Mouse (Mus musculus): ENCODE results near the gene Nptxr. TPM values are rescaled to one million over a fixed set of nuclear protein-coding genes. Genes with fewer than 3 reads are reported as not detected.
A peak's percentile ranks its signal among the peaks of the same experiment; 100 is the strongest.

Nptxr gene
- polyA plus RNA-seq, 1 experiment from 2014 or later = 13.1 TPM

DNA sequence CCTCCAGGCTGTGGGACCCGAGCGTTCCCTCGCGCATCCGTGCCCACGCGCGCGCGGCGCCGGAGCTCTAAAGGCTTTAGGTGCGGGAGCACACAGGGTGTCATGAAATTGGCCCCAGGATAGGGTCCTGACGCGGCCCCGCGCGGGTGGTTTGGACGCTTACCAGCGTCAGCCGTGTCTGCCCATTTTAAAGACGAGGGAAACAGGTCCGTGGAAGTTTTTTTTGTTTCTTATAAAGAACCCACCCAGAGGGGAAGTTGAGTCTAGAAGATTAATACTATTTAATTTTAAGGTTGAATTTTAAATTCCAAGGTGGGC is 61.9 kb downstream of the Nptxr start:
- Histone ChIP-seq H3K27me3 (no peaks in the 10 kb centered on the region), H3K27ac (peak overlapping the region; percentile 77; the same call in 1 of the 2 replicates), H3K4me1 (peaks cover 27% of the 10 kb centered on the region), H3K36me3 (peaks cover 19% of the 10 kb centered on the region), H3K9me3 (replicated peaks) (no peaks in the 10 kb centered on the region), H3K4me3 (peak overlapping the region; percentile 92), H3K9ac (peak overlapping the region; percentile 96), H3K4me2 (replicated peaks) (peak overlapping the region; percentile 63)
- under 1% methylated on average over 23 of the region's 23 CpGs for WGBS
- no peak for ATAC-seq (ENCODE audit: low FRiP score)

DNA sequence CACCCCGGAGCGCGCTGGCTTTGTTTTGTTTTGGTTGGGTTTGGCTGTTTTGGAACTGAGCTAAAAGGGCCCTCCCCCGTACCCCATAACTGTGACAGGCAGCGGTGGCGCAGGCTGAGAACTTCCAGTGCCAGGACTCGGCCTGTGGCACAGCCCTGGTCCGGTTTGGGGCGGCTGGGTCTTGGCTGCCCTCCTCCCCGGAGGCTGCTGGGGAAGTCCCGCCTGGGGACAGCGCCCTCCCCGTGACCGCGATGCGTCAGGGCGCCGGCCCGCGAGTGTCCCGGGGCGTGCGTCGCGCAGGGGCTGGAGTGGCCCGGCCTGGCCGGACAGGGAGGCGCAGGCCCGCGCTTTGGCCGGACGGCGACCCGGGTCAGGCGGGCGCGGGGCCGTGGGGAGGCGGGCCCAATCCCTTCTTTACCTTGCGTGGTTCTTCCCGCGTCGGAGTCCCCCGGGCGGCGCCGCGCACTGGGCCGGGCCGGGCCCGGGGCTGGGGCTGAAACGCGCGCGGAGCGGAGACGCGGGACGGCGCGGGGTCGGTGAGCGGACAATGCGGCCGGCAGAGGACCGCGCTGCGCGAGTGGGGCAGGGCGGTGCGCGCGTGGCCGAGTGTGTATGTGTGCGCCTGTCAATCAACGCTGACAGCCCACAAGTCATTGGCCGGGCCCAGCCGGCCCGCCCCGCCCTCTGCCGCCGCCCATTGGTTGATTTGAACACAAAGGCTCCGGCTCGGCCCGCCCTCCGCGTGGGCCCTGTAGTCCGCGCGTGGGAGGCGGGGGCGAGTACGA is 62.5 kb downstream of the Nptxr start, which contains the start of gene Sun2:
TSS of gene Sun2 (minus strand) at position 616 of the 785 bp plus-strand sequence.
- ATAC-seq (ENCODE audit: low FRiP score) = peak; percentile 92
- Histone ChIP-seq H3K9ac (peak within 1 kb of the TSS; percentile 96), H3K27ac (peak within 1 kb of the TSS; percentile 77), H3K27me3 (no peaks in the 10 kb centered on the region), H3K4me1 (peaks cover 27% of the 10 kb centered on the region), H3K9me3 (replicated peaks) (no peaks in the 10 kb centered on the region), H3K36me3 (peaks cover 25% of the 10 kb centered on the region), H3K4me2 (replicated peaks) (peak within 1 kb of the TSS; percentile 63), H3K4me3 (peak within 1 kb of the TSS; percentile 92)
- under 1% methylated on average over 92 of the region's 93 CpGs for WGBS

DNA sequence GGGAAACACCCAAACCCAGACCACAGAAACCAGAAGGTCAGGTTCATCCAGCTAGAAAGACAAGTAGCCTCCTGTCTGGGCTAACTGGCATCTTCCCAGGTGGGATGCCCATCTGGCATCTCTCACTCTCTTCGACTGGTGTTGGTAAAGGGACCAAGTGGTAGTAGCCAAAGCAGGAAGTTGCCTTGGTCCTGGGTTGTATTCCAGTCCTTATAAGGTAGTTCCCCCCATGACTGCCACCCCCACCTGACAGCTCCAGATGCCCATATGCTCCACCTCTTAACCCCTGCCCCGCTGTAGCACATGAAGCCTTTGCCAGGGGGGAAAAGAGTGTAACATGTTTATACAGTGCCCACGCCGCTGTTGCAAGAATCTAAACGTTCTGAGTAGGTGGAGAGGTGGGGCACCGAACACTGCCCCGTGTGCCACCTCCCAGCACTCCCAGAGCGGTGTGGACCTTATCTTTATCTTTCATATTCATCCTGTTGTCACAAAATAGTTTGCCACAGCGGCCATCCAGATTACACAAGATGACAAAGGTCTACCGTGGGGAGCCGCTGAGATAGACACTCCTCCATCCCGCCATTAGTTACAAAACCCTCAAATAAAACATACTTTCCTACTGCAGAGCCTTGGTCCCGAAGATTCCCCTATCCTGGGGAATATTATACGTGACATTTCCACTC is 63.2 kb downstream of the Nptxr start:
- 38% methylated on average over 14 of the region's 14 CpGs for WGBS
- peak overlapping the region; percentile 63 for H3K4me2 ChIP-seq (replicated peaks)
- H3K4me1 ChIP-seq = peaks cover 27% of the 10 kb centered on the region
- no peaks in the 10 kb centered on the region for H3K9me3 ChIP-seq (replicated peaks)
- peak overlapping the region; percentile 96 for H3K9ac ChIP-seq
- no peaks in the 10 kb centered on the region for H3K27me3 ChIP-seq
- ATAC-seq (ENCODE audit: low FRiP score) = no peak
- peaks cover 33% of the 10 kb centered on the region for H3K36me3 ChIP-seq
- no peak overlapping the region for H3K27ac ChIP-seq
- peak overlapping the region; percentile 92 for H3K4me3 ChIP-seq

DNA sequence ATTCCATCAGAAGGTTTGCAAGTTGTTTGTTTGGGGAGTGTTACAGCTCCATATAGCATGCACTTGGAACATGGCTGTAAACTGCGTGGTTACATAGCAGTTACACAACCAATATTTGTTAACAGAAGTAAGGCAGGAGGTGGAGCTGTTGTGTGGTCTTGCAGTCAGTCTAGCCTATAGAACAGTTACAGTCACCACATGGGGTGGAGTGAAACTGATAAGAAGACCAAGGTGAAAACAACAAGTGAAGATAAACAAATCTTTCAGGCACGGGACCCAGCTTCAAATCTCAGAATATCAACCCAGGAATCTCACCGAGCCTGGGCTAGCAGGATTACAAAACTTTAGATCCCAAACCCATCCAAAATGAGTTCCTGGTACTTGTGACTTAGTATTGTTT is 63.8 kb downstream of the Nptxr start:
- no peak for ATAC-seq (ENCODE audit: low FRiP score)
- peak overlapping the region; percentile 92 for H3K4me3 ChIP-seq
- no peaks in the 10 kb centered on the region for H3K27me3 ChIP-seq
- peak overlapping the region; percentile 63 for H3K4me2 ChIP-seq (replicated peaks)
- peaks cover 27% of the 10 kb centered on the region for H3K4me1 ChIP-seq
- no peaks in the 10 kb centered on the region for H3K9me3 ChIP-seq (replicated peaks)
- peak overlapping the region; percentile 96; the same call in 1 of the 2 replicates for H3K9ac ChIP-seq
- peaks cover 37% of the 10 kb centered on the region for H3K36me3 ChIP-seq
- 81% methylated on average over 3 of the region's 3 CpGs for WGBS
- H3K27ac ChIP-seq = no peak overlapping the region

Other genes starting within 250 kb of the Nptxr start
- gene Dmc1, start 199.7 kb downstream of the Nptxr start, polyA plus RNA-seq (2016; fragmentation: Nextera tagmentation; extraction: Ambion mirVana) = 2.0 and 2.2 TPM in 2 replicates
- gene Fam227a, start 145.8 kb downstream of the Nptxr start, polyA plus RNA-seq (2016; fragmentation: Nextera tagmentation; extraction: Ambion mirVana) = 5.5 and 5.9 TPM in 2 replicates
- 63.7 and 69.0 TPM in 2 replicates for gene Cby1, start 145.6 kb downstream of the Nptxr start, polyA plus RNA-seq (2016; fragmentation: Nextera tagmentation; extraction: Ambion mirVana)
- 239 and 249 TPM in 2 replicates for gene Tomm22, start 133.9 kb downstream of the Nptxr start, polyA plus RNA-seq (2016; fragmentation: Nextera tagmentation; extraction: Ambion mirVana)
- gene Josd1, start 116.8 kb downstream of the Nptxr start, polyA plus RNA-seq (2016; fragmentation: Nextera tagmentation; extraction: Ambion mirVana) = 29.0 and 29.7 TPM in 2 replicates
- 41.4 and 45.5 TPM in 2 replicates for gene Gtpbp1, start 113.9 kb downstream of the Nptxr start, polyA plus RNA-seq (2016; fragmentation: Nextera tagmentation; extraction: Ambion mirVana)
- 8.0 and 8.2 TPM in 2 replicates for gene Sun2, start 62.2 kb downstream of the Nptxr start, polyA plus RNA-seq (2016; fragmentation: Nextera tagmentation; extraction: Ambion mirVana)
- gene Dnal4, start 26.9 kb downstream of the Nptxr start, polyA plus RNA-seq (2016; fragmentation: Nextera tagmentation; extraction: Ambion mirVana) = 76.8 and 78.1 TPM in 2 replicates
- 0.61 TPM in 1 of 2 replicates, not detected in the other for gene Npcd, start 29.5 kb upstream of the Nptxr start, polyA plus RNA-seq (2016; fragmentation: Nextera tagmentation; extraction: Ambion mirVana)
- 34.7 and 38.0 TPM in 2 replicates for gene Cbx6, start 29.9 kb upstream of the Nptxr start, polyA plus RNA-seq (2016; fragmentation: Nextera tagmentation; extraction: Ambion mirVana)
- 8.4 and 8.6 TPM in 2 replicates for gene Apobec3, start 86.9 kb upstream of the Nptxr start, polyA plus RNA-seq (2016; fragmentation: Nextera tagmentation; extraction: Ambion mirVana)
- 3.1 and 4.2 TPM in 2 replicates for gene Cbx7, start 166.4 kb upstream of the Nptxr start, polyA plus RNA-seq (2016; fragmentation: Nextera tagmentation; extraction: Ambion mirVana)
- 2.5 and 3.2 TPM in 2 replicates for gene Pdgfb, start 210.2 kb upstream of the Nptxr start, polyA plus RNA-seq (2016; fragmentation: Nextera tagmentation; extraction: Ambion mirVana)

Measured in hindbrain, embryonic 12.5 days (tissue).